Comparison of ENCODE assay signal across 19 mouse cellular contexts in genomic region chr17:43025048-43025447, GRCm38 (mm10). TPM values are rescaled to one million over a fixed set of nuclear protein-coding genes. Genes with fewer than 3 reads are reported as not detected.
DNase-seq lines count a peak whose midpoint lies in the region; ATAC-seq and TF ChIP-seq lines count a peak whose summit lies in the region.
"Had no signal": no experiment of that assay in that cellular context is flagged by ENCODE, and none has a peak within 500 bp of the region (broad histone marks: within the 10 kb centered on the region; RNA-seq: fewer than 3 reads in every experiment).

No protein-coding gene starts in this region.

- no peaks in the 10 kb centered on the region for H3K27me3 ChIP-seq in heart, embryonic 11.5 days (ENCODE audit: control insufficient read depth, insufficient read depth, low read length)
- H3K27me3 ChIP-seq in stomach, embryonic 14.5 days (ENCODE audit: control insufficient read depth, insufficient read depth, low read length), result no peaks in the 10 kb centered on the region
- no peaks in the 10 kb centered on the region for H3K27me3 ChIP-seq in stomach, postnatal 0 days (ENCODE audit: control insufficient read depth, insufficient read depth, low read length)
- no peaks in the 10 kb centered on the region for H3K27me3 ChIP-seq in liver, embryonic 16.5 days (ENCODE audit: control insufficient read depth, insufficient read depth, low read depth, low read length)
- H3K27me3 ChIP-seq: forebrain, embryonic 15.5 days; midbrain, embryonic 12.5 days had no signal

- no peak overlapping the region for H3K4me3 ChIP-seq in heart, embryonic 11.5 days (ENCODE audit: low read depth, low read length)
- no peak overlapping the region for H3K4me3 ChIP-seq in stomach, embryonic 14.5 days (ENCODE audit: low read depth, low read length)
- no peak overlapping the region for H3K4me3 ChIP-seq in stomach, postnatal 0 days (ENCODE audit: low read depth, low read length)
- H3K4me3 ChIP-seq in liver, embryonic 16.5 days (ENCODE audit: low read depth, low read length), result peak overlapping the region; percentile 28
- H3K4me3 ChIP-seq: forebrain, embryonic 15.5 days; gastrocnemius, adult 2 months; midbrain, embryonic 12.5 days had no signal

- H3K9me3 ChIP-seq in heart, embryonic 11.5 days (replicated peaks; ENCODE audit: control insufficient read depth, low read length), result no peaks in the 10 kb centered on the region
- H3K9me3 ChIP-seq in stomach, embryonic 14.5 days (ENCODE audit: control insufficient read depth, low read depth, low read length), result no peaks in the 10 kb centered on the region
- no peaks in the 10 kb centered on the region for H3K9me3 ChIP-seq in stomach, postnatal 0 days (ENCODE audit: control insufficient read depth, low read length)
- H3K9me3 ChIP-seq in liver, embryonic 16.5 days (replicated peaks; ENCODE audit: control insufficient read depth, low read length), result no peaks in the 10 kb centered on the region
- H3K9me3 ChIP-seq: forebrain, embryonic 15.5 days; midbrain, embryonic 12.5 days had no signal

- no peak for DNase-seq in heart, postnatal 25 days (ENCODE audit: low spot score)
- DNase-seq in stomach, postnatal 0 days (ENCODE audit: low spot score), result no peak
- no peak for DNase-seq in ovary, postnatal 36 days (ENCODE audit: low spot score)
- no peak for DNase-seq in left cerebral cortex, adult 9 months (ENCODE audit: low spot score in 2 of 2)
- no peak for DNase-seq in frontal cortex, adult 2 months (ENCODE audit: extremely low spot score in 1 of 2, low spot score in 1 of 2)
- DNase-seq: cerebellum, adult 11-12 months; cerebellum, postnatal 25 days; gastrocnemius, adult 2 months; kidney, adult 18-20 months; retina, postnatal 1 day; right cerebral cortex, postnatal 4 days; thymus, postnatal 25 days had no signal

- no peak for TF ChIP-seq CTCF in stomach, postnatal 0 days (IDR thresholded peaks at IDR 0.05; ENCODE audit: low read depth)

- peak; percentile 93 for ATAC-seq in heart, embryonic 11.5 days (replicated peaks; ENCODE audit: insufficient number of reproducible peaks, low FRiP score, low TSS enrichment)
- ATAC-seq in stomach, embryonic 14.5 days (ENCODE audit: insufficient number of reproducible peaks, insufficient read depth, low FRiP score, low read depth), result peak; percentile 73; the same call in 1 of the 2 replicates
- no peak for ATAC-seq in stomach, postnatal 0 days (ENCODE audit: low FRiP score, low TSS enrichment)
- peak; percentile 97 for ATAC-seq in liver, embryonic 16.5 days (ENCODE audit: low read depth)
- ATAC-seq: forebrain, embryonic 15.5 days had no signal

- 74% methylated on average over 6 of the region's 6 CpGs for WGBS in heart, embryonic 11.5 days (ENCODE audit: insufficient replicate concordance)
- WGBS in stomach, embryonic 14.5 days, result 84% methylated on average over 6 of the region's 6 CpGs
- 77% methylated on average over 6 of the region's 6 CpGs for WGBS in stomach, postnatal 0 days
- WGBS in liver, embryonic 16.5 days (ENCODE audit: insufficient replicate concordance), result 39% methylated on average over 6 of the region's 6 CpGs

- H3K4me2 ChIP-seq in heart, embryonic 11.5 days, result peak overlapping the region; percentile 33; the same call in 1 of the 2 replicates
- H3K4me2 ChIP-seq in stomach, embryonic 14.5 days (replicated peaks; ENCODE audit: low read depth, low read length), result no peak overlapping the region
- no peak overlapping the region for H3K4me2 ChIP-seq in stomach, postnatal 0 days (replicated peaks; ENCODE audit: low read depth)
- peak overlapping the region; percentile 51 for H3K4me2 ChIP-seq in liver, embryonic 16.5 days (ENCODE audit: low read depth, low read length)
- H3K4me2 ChIP-seq: forebrain, embryonic 15.5 days; hindbrain, embryonic 14.5 days; midbrain, embryonic 12.5 days had no signal

- no peaks in the 10 kb centered on the region for H3K4me1 ChIP-seq in heart, embryonic 11.5 days (ENCODE audit: control insufficient read depth, insufficient read depth, low read length)
- no peaks in the 10 kb centered on the region for H3K4me1 ChIP-seq in stomach, embryonic 14.5 days (ENCODE audit: control insufficient read depth, insufficient read depth, low read length)
- no peaks in the 10 kb centered on the region for H3K4me1 ChIP-seq in stomach, postnatal 0 days (replicated peaks; ENCODE audit: control insufficient read depth, insufficient read depth)
- peaks cover 69% of the 10 kb centered on the region for H3K4me1 ChIP-seq in liver, embryonic 16.5 days (ENCODE audit: control insufficient read depth, low read depth, low read length)
- H3K4me1 ChIP-seq: forebrain, embryonic 15.5 days; midbrain, embryonic 12.5 days had no signal

- H3K9ac ChIP-seq in heart, embryonic 11.5 days (ENCODE audit: low read depth, low read length), result no peak overlapping the region
- H3K9ac ChIP-seq in stomach, embryonic 14.5 days (replicated peaks; ENCODE audit: low read depth, low read length), result no peak overlapping the region
- H3K9ac ChIP-seq in stomach, postnatal 0 days (ENCODE audit: low read length), result no peak overlapping the region
- H3K9ac ChIP-seq in liver, embryonic 16.5 days (ENCODE audit: low read depth, low read length), result peak overlapping the region; percentile 54
- H3K9ac ChIP-seq: forebrain, embryonic 15.5 days; hindbrain, embryonic 14.5 days; midbrain, embryonic 12.5 days had no signal

- peak overlapping the region; percentile 50; the same call in 1 of the 2 replicates for H3K27ac ChIP-seq in heart, embryonic 11.5 days (ENCODE audit: low read depth, low read length)
- H3K27ac ChIP-seq in stomach, embryonic 14.5 days (ENCODE audit: low read length), result no peak overlapping the region
- no peak overlapping the region for H3K27ac ChIP-seq in stomach, postnatal 0 days (replicated peaks)
- peak overlapping the region; percentile 95 for H3K27ac ChIP-seq in liver, embryonic 16.5 days (ENCODE audit: low read length)
- H3K27ac ChIP-seq: forebrain, embryonic 15.5 days; gastrocnemius, adult 2 months; hindbrain, embryonic 14.5 days; midbrain, embryonic 12.5 days had no signal

- no peak for TF ChIP-seq EP300 in stomach, postnatal 0 days (optimal IDR thresholded peaks at IDR 0.05)

- intact Hi-C loops in heart, postnatal 25 days (cut with DNase I), result no loop called here

- no peaks in the 10 kb centered on the region for H3K36me3 ChIP-seq in heart, embryonic 11.5 days (ENCODE audit: control insufficient read depth, insufficient read depth, low read length)
- no peaks in the 10 kb centered on the region for H3K36me3 ChIP-seq in stomach, embryonic 14.5 days (ENCODE audit: control insufficient read depth, insufficient read depth, low read length)
- H3K36me3 ChIP-seq in stomach, postnatal 0 days (ENCODE audit: control insufficient read depth, insufficient read depth, low read length), result no peaks in the 10 kb centered on the region
- H3K36me3 ChIP-seq in liver, embryonic 16.5 days (ENCODE audit: control insufficient read depth, insufficient read depth), result peaks cover 13% of the 10 kb centered on the region
- H3K36me3 ChIP-seq: midbrain, embryonic 12.5 days had no signal

RNA-seq across cellular contexts. Expression of gene Tnfrsf21, which starts 8.7 kb away (rescaled TPM):
- 11.3 and 11.8 TPM in 2 replicates for polyA plus RNA-seq in heart, embryonic 11.5 days (2014; fragmentation: Nextera tagmentation; extraction: Ambion mirVana)
- 10 to 100 TPM in 1 of 2 experiments, 1 to 10 TPM in 1; 9.8 to 13.5 TPM for total RNA-seq in heart, postnatal 25 days (2021)
- polyA plus RNA-seq in stomach, embryonic 14.5 days (2014; fragmentation: Nextera tagmentation; extraction: Ambion mirVana), result 30.4 and 31.2 TPM in 2 replicates
- polyA plus RNA-seq in stomach, postnatal 0 days (2015; fragmentation: Nextera tagmentation; extraction: Ambion mirVana), result 36.9 and 40.7 TPM in 2 replicates
- 21.0 and 21.3 TPM in 2 replicates for polyA plus RNA-seq in liver, embryonic 16.5 days (2015; fragmentation: Nextera tagmentation; extraction: Ambion mirVana)
- 48.3 and 48.4 TPM in 2 replicates for polyA plus RNA-seq in frontal cortex, adult 2 months (2012; rRNA removed)
- total RNA-seq: MEL had no signal

Comparison
In these comparisons a context has a peak if more than half of its experiments do, and no peak if none do; other contexts are left out.
1. H3K27ac ChIP-seq: peak in heart, embryonic 11.5 days (single experiment) and liver, embryonic 16.5 days (single experiment); none in stomach, embryonic 14.5 days (single experiment) and stomach, postnatal 0 days (single experiment).
2. H3K4me2 ChIP-seq: peak in heart, embryonic 11.5 days (single experiment) and liver, embryonic 16.5 days (single experiment); none in stomach, embryonic 14.5 days (single experiment) and stomach, postnatal 0 days (single experiment).